Mouse (Mus musculus) brain, embryonic 14.5 days (tissue): Measurements from ENCODE around the gene Med20. TPM values are rescaled to one million over a fixed set of nuclear protein-coding genes. Genes with fewer than 3 reads are reported as not detected.
A peak's percentile ranks its signal among the peaks of the same experiment; 100 is the strongest.
"Not testable (repeated sequence)": the region's sequence is repeated elsewhere in the genome, so short reads cannot be mapped to it uniquely, and the experiment has no call there.

ENCODE experiments used
- DNase-seq: peaks from one replicate; pipeline ENCODE4 v3.0.0-alpha.2; 2011; ENCODE audit warnings: low read depth
- CTCF ChIP-seq: fragments of 200-500 bp; IDR thresholded peaks from 2 replicates; pipeline ENCODE4 v1.5.1; 2012; ENCODE audit warnings: inconsistent platforms, mild to moderate bottlenecking, moderate library complexity, borderline replicate concordance; ENCODE audit not compliant: insufficient read depth, insufficient read length; ENCODE audit errors: extremely low read depth
- POLR2A ChIP-seq: fragments of 200-500 bp; IDR thresholded peaks from 2 replicates; pipeline ENCODE4 v1.6.1; 2012; ENCODE audit warnings: mild to moderate bottlenecking, inconsistent platforms, borderline replicate concordance; ENCODE audit not compliant: poor library complexity, insufficient read depth, insufficient read length, severe bottlenecking; ENCODE audit errors: extremely low read depth
- polyA plus RNA-seq: library from polyadenylated mRNA; depleted of rRNA; stranded (reverse); fragments of >200 nt; gene quantifications from 2 replicates; pipeline ENCODE4 v1.2.3, GENCODE M21; 2012

Gene Med20
- polyA plus RNA-seq, 1 experiment = 43.1 TPM

DNA sequence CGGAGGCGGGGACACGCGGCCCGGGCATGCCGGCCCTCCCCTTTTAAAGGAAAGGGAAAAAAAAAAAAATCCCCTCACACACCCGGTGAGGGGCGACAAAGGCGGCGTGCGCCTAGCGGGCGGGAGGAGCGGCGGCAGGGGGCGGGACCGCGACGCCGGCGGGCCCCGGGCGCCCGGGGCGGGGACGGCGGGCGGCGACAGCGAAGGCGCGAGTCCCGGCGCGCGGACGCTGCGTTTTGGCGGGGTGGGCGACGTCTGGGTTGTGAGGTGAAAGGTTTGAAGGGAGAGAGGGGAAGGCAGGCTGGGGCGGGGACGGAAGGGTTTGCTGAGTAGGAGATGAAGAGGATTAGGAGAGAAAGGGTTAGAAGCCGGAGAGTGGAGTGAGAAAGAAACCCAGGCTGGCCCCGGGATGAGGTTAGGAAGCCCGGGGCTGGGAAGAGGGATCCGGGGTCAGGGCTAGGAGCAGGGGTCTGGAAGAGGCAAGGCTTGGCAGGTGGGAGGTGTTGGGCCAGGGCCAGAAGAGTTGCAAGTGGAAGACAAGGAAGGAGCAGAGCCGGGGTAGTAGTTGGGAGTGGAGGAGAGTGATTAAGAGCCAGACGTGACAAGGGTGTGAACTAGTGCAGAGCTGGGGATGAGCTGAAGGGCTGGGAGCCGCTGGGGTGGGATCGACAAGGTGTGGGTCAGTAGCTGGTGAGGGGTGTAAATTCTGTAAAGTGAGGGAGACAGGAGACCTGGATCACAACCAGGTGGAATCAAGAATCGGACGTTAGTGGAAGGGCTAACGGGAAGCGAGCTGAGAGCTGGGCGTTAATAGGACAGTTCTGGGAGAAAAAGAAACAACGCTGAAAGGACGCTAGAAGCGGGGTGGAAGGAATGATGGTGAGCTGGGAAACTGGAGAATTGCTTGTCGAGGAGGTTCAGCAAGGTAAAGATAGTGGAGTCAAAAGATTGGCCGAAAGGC, 18.6 kb downstream of the Med20 start:
- DNase-seq = peak; percentile 74

DNA sequence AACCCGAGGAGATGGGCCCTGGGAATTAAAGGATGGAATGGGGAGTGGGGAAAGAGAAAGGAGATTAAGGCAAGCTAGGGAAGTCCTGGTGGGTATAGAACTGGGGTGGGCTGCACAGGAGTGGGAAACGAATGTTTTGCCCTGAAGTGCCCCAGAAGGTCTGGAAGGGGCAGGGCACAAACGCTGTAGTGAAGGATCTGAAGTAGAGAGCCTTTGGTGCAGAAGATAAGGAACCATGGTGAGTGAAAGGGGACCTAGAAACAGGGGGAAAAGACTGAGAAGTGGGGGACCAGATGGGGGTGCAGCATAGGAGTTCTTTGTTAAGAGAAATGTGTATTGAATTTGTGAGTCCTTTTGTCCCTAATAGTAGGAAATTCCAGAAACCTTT, 19.3 kb downstream of the Med20 start, which contains the start of gene Usp49:
Gene Usp49, plus strand, starts transcription at position 13 of the 388 bp plus-strand sequence.
- DNase-seq = peak; percentile 15
- TF ChIP-seq POLR2A = no peak
- no peak for TF ChIP-seq CTCF

More for the DNA sequence above, 18.6 kb downstream of the Med20 start:
- TF ChIP-seq POLR2A (no peak; the same call in 1 of the 2 replicates), CTCF (no peak)

- no peak for DNase-seq
- TF ChIP-seq POLR2A = no peak
Measured at GRCm38 (mm10) chr17:47632181-47632840, 20.9 kb downstream of the Med20 start.

DNA sequence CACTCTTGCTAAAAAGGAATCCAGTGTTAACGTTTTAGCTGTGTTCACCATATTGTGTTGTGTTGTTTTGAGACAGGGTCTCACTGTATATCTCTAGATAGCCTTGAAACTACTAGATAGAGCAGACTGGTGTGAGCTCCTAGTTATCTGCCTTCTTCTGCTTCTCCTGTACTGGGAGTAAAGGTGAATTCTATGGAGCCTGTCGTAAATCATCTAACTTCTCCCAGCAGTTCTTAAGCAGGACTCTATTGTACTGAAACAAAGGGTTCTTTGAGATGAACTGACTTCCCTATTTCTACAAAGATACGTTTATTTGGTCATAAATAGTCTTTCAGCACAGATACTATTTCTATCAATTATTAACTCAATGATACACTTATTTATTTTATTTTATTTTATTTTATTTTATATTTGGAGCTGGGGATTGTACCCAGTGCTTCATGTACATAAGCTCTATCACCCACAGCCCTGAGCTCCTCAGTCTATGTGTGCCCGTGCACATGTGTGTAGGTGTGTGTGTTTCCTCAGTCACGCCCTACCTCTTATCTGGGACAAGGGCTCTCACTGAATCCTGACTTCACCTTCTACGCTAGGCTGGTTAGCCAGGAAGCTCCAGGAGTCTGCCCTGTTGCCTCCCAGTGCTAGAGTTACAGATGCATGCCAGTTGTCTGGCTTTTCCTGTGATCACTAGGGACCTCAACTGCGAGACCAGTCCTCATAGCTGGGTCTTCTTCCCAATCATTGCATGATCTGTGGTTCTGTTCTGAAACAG, 22.8 kb downstream of the Med20 start:
- TF ChIP-seq CTCF = no peak
- DNase-seq = no peak

GRCm38 (mm10) chr17:47642992-47643391, 31.6 kb downstream of the Med20 start:
- TF ChIP-seq CTCF = peak; percentile 7; the same call in 1 of the 2 replicates
- TF ChIP-seq POLR2A = no peak

DNA sequence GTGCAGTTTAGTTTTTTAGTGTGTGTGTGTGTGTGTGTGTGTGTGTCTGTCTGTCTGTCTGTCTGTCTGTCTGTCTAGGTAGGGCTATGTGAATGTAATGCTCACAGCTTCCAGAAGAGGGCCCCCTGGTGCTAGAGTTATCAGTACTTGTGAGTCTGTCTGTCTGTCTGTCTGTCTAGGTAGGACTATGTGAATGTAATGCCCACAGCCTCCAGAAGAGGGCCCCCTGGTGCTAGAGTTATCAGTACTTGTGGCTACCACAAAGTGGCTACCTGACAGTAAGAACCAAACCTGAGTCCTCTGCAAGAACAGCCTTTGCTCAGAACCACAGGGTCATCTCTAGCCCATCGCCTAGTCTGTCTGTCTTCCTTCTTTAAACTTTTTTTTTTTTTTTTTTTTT, 35.3 kb downstream of the Med20 start:
- DNase-seq = peak; percentile 58
- TF ChIP-seq POLR2A = no peak
- peak; percentile 50; the same call in 1 of the 2 replicates for TF ChIP-seq CTCF

More at GRCm38 (mm10) chr17:47642992-47643391, 31.6 kb downstream of the Med20 start:
- DNase-seq = no peak

- TF ChIP-seq CTCF (no peak), POLR2A (no peak)
- peak; percentile 40 for DNase-seq
Measured at GRCm38 (mm10) chr17:47648966-47649365, 37.6 kb downstream of the Med20 start.

DNA sequence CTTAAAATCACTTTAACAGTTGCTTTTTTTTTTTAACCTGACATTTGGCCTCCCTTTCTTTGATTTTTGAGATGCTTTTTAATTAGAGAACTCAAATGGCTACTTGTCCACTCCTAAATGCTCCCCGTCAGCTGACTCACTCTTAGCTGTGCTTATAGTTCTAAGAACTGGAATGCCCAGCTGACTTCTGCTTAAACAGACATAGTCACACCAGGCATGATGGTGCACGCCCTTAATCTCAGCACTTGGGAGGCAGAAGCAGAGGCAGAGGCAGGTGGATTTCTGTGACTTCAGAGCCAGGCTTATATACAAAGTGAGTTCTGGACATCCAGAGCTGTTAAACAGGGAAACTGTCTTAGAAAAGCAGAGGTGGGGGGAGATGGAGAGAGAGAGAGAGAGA, 40.6 kb downstream of the Med20 start:
- TF ChIP-seq CTCF = no peak
- TF ChIP-seq POLR2A = no peak
- no peak for DNase-seq

DNA sequence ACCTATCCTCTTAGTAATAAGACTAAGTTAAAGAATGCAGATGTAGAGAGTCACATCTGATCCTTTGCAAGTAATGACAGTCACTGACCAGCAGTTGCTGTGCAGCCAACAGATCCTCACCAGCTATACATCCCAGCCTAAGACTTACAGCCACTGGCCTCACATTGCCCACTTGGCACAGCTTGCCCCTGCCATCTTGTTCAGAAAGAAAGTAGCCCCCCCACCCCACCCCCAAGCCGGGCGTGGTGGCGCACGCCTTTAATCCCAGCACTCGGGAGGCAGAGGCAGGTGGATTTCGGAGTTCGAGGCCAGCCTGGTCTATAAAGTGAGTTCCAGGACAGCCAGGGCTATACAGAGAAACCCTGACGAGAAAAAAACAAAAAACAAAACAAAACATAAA, 43.0 kb downstream of the Med20 start:
- not testable (repeated sequence) for DNase-seq

DNA sequence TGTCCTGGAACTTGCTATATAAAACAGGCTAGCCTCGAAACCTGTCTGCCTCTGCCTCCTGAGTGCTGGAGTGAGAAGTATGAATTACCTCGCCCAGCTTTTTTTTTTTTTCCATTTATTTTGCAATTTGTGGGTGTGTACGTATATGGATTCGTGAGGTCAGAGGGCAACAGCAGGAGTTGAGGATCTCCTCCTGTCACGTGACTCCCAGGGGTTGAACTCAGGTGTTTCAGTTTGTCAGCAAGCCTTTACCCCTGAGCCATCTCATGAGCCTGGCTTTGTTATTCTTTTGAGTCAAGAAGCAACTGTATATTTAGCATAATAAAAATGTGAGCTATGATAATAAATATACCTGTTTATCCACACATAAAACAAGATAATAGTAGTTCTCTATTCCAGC, 44.3 kb downstream of the Med20 start:
- DNase-seq = no peak
- TF ChIP-seq CTCF = no peak
- no peak for TF ChIP-seq POLR2A

DNA sequence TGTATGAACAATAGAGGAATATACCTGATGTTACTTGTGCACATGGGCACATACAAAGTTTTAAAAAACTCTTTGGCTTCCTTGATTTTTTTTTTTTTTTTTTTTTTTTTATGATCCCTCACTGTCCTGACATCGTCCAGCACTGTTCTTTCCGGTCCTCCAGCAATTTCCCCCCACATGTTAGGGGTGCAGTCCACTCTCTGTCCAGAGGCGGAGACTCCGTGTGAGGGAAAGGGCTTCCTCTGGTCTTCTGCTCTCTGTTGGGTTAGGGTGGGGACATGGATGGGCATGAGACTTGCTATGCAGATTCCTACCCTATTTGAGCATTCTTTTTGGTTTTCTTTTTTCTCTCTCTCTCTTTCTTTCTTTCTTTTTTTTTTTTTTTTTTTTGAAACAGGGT, 46.5 kb downstream of the Med20 start:
- no peak for DNase-seq
- TF ChIP-seq POLR2A (no peak), CTCF (no peak)

DNA sequence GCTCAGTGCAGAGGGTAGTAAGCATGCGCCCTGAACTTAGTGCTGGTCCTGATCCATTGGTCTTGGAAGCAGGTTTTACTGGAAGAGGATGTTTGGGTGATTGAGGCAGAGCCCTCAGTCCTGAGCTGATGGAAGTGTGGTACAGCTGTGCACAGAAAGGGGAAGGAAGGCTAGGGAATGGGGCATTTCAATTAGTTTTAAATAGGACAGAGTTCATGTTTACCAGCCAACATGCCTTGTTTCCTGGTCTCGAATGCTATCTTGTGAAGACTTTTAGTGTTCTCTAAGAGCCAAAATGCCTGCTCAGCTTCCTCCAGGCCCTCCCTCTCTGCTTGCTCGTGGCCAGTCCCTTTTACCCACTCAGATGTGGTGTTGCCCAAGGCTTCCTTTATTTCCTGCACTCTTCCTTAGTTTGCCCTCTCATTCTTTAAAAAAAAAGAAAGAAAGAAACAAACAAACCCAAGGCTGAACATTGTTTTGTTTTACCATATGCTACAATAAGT, 47.4 kb downstream of the Med20 start:
- no peak for DNase-seq
- no peak for TF ChIP-seq POLR2A
- no peak for TF ChIP-seq CTCF
